ENCODE assay signal across 7 mouse cellular contexts in the genomic region with DNA sequence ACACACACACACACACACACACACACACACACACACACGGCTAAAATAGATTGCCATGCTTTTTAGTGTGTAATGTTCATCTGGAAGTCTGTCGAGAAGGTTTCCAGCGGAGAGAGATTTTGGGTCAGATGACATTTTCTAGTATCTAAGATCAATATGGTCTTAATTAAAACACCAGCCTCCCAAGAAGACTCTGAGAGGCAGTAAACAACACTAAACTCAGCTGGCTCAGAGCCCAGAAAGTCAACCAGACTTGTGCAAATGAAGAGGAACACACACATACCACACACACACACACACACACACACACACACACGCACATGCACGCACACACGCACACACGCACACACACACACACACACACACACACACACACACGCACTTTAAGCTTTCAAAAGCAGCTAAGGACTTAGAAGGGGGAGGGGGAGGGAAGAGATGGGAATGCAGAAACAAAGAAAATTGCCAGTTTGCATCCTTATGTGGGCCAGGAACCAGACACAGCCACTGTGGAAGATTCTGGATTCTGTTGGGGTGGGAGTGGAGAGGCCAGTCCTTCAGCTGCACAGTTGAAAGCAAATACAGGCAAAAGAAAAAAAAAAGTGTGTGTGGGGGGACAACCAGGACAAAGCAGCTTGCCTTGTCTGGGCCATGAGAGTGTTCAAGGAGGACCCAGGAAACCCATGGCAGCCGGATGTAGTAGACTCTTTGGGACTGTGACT.
DNase-seq lines count a peak whose midpoint lies in the region; ATAC-seq and TF ChIP-seq lines count a peak whose summit lies in the region.

No protein-coding gene starts in this region.

- no peaks in the 10 kb centered on the region for H3K79me2 ChIP-seq in liver, adult 2 months (ENCODE audit: control insufficient read depth, insufficient read depth, low read length)

- H3K36me3 ChIP-seq in liver, adult 2 months (ENCODE audit: control insufficient read depth, insufficient read depth, low read length): no peaks in the 10 kb centered on the region
- H3K36me3 ChIP-seq in liver, embryonic 12.5 days: no peaks in the 10 kb centered on the region
- H3K36me3 ChIP-seq in embryonic facial prominence, embryonic 14.5 days (ENCODE audit: control insufficient read depth, insufficient read depth, low read length): no peaks in the 10 kb centered on the region
- H3K36me3 ChIP-seq in kidney, embryonic 15.5 days: no peaks in the 10 kb centered on the region

- TF ChIP-seq POLR2A in liver, adult 2 months (IDR thresholded peaks at IDR 0.05; ENCODE audit: extremely low read depth, insufficient read depth, low read length): no peak

- H3K9ac ChIP-seq in liver, adult 2 months (ENCODE audit: low read depth, low read length): no peak overlapping the region
- no peak overlapping the region for H3K9ac ChIP-seq in liver, embryonic 12.5 days
- no peak overlapping the region for H3K9ac ChIP-seq in embryonic facial prominence, embryonic 14.5 days (ENCODE audit: low read depth, low read length)
- no peak overlapping the region for H3K9ac ChIP-seq in kidney, embryonic 15.5 days

- no peaks in the 10 kb centered on the region for H3K4me1 ChIP-seq in liver, adult 2 months (ENCODE audit: control insufficient read depth, insufficient read depth, low read length)
- H3K4me1 ChIP-seq in liver, embryonic 12.5 days: no peaks in the 10 kb centered on the region
- H3K4me1 ChIP-seq in embryonic facial prominence, embryonic 14.5 days (ENCODE audit: control insufficient read depth, insufficient read depth, low read length): peaks cover 7% of the 10 kb centered on the region
- peaks cover 16% of the 10 kb centered on the region for H3K4me1 ChIP-seq in kidney, embryonic 15.5 days

- no peak for ATAC-seq in liver, embryonic 12.5 days
- ATAC-seq in embryonic facial prominence, embryonic 14.5 days (ENCODE audit: low read depth): peak; percentile 71
- no peak; the same call in 1 of the 2 replicates for ATAC-seq in kidney, embryonic 15.5 days (replicated peaks; ENCODE audit: low FRiP score)

- H3K27me3 ChIP-seq in liver, adult 2 months (ENCODE audit: control insufficient read depth, insufficient read depth, low read length): no peaks in the 10 kb centered on the region
- no peaks in the 10 kb centered on the region for H3K27me3 ChIP-seq in liver, embryonic 12.5 days (replicated peaks)
- no peaks in the 10 kb centered on the region for H3K27me3 ChIP-seq in embryonic facial prominence, embryonic 14.5 days (replicated peaks; ENCODE audit: control insufficient read depth, insufficient read depth, low read length)
- H3K27me3 ChIP-seq in kidney, embryonic 15.5 days: no peaks in the 10 kb centered on the region

- H3K27ac ChIP-seq in liver, adult 2 months (replicated peaks; ENCODE audit: insufficient read depth, low read depth, low read length): no peak overlapping the region
- no peak overlapping the region for H3K27ac ChIP-seq in liver, embryonic 12.5 days
- H3K27ac ChIP-seq in embryonic facial prominence, embryonic 14.5 days (replicated peaks; ENCODE audit: low read depth, low read length): peak overlapping the region; percentile 85
- peak overlapping the region; percentile 41; the same call in 1 of the 2 replicates for H3K27ac ChIP-seq in kidney, embryonic 15.5 days

- 0 out of 2 replicates have a peak, but pooled peaks cover 3% of the 10 kb centered on the region for H3K9me3 ChIP-seq in liver, embryonic 12.5 days (replicated peaks)
- H3K9me3 ChIP-seq in embryonic facial prominence, embryonic 14.5 days (ENCODE audit: control insufficient read depth, low read length): peaks cover 9% of the 10 kb centered on the region; the same call in 1 of the 2 replicates
- no peaks in the 10 kb centered on the region for H3K9me3 ChIP-seq in kidney, embryonic 15.5 days (replicated peaks)

- no peak overlapping the region for H3K4me3 ChIP-seq in liver, adult 2 months (ENCODE audit: insufficient read depth, low read depth, low read length)
- no peak overlapping the region for H3K4me3 ChIP-seq in liver, embryonic 12.5 days
- no peak overlapping the region for H3K4me3 ChIP-seq in embryonic facial prominence, embryonic 14.5 days (ENCODE audit: low read depth, low read length)
- H3K4me3 ChIP-seq in kidney, embryonic 15.5 days (replicated peaks): no peak overlapping the region

- no peak overlapping the region for H3K4me2 ChIP-seq in liver, embryonic 12.5 days
- H3K4me2 ChIP-seq in embryonic facial prominence, embryonic 14.5 days (ENCODE audit: low read depth, low read length): no peak overlapping the region
- H3K4me2 ChIP-seq in kidney, embryonic 15.5 days: no peak overlapping the region

- DNase-seq in liver, adult 2 months (ENCODE audit: extremely low read depth, low read depth, low spot score): peak; percentile 24
- DNase-seq in embryonic facial prominence, embryonic 14.5 days (ENCODE audit: low spot score): peak; percentile 97
- DNase-seq in right cerebral cortex, postnatal 4 days: peak; percentile 68
- no peak for DNase-seq in layer of hippocampus, adult 8-10 months (ENCODE audit: low spot score in 2 of 2)
- no peak for DNase-seq in yolk sac, embryonic 10.5 days (ENCODE audit: low spot score)

- 86% methylated on average over 9 of the region's 9 CpGs for WGBS in liver, adult 2 months
- WGBS in liver, embryonic 12.5 days (ENCODE audit: insufficient replicate concordance): 56% methylated on average over 9 of the region's 9 CpGs
- 35% methylated on average over 9 of the region's 9 CpGs for WGBS in embryonic facial prominence, embryonic 14.5 days
- 66% methylated on average over 9 of the region's 9 CpGs for WGBS in kidney, embryonic 15.5 days

- no peak for TF ChIP-seq CTCF in liver, adult 2 months (IDR thresholded peaks at IDR 0.05; ENCODE audit: low read depth, low read length)

Comparison
In these comparisons a context has a peak if more than half of its experiments do, and no peak if none do; other contexts are left out.
1. DNase-seq: peak in liver, adult 2 months (single experiment), embryonic facial prominence, embryonic 14.5 days (single experiment) and right cerebral cortex, postnatal 4 days (single experiment); none in layer of hippocampus, adult 8-10 months (0 of 2) and yolk sac, embryonic 10.5 days (single experiment).
2. H3K27ac ChIP-seq: peak in embryonic facial prominence, embryonic 14.5 days (single experiment) and kidney, embryonic 15.5 days (single experiment); none in liver, adult 2 months (single experiment) and liver, embryonic 12.5 days (single experiment).